Mouse (Mus musculus): ENCODE data around the gene Gramd1b. TPM values are rescaled to one million over a fixed set of nuclear protein-coding genes. Genes with fewer than 3 reads are reported as not detected.

Gene Gramd1b
- polyA plus RNA-seq, 1 experiment = not detected

DNA sequence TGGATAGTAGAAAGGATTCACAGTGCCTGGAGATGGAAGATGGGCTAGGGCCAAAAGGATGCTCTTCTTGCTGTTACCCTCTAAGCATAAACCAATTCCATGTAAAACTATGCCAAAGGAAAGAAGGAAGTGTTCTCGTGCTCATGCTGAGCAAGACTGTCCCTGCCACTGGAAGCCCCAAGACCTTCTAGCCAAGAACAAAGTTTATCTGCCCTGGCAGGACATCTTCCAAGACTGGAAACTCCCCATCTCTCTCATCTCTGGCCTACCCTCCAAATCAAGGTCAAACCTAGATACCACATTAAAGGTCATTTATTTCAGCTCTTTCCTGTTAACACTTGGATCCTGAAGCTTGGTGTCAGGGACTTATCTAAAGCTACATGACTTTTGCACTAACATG, 236.3 kb downstream of the Gramd1b start:
- no peak for TF ChIP-seq GATA1 (IDR thresholded peaks at IDR 0.05; ENCODE audit: low read length)

- no peak for TF ChIP-seq GATA1 (IDR thresholded peaks at IDR 0.05; ENCODE audit: low read length)
Observed at GRCm38 (mm10) chr9:40294210-40294609, 237.0 kb downstream of the Gramd1b start.

DNA sequence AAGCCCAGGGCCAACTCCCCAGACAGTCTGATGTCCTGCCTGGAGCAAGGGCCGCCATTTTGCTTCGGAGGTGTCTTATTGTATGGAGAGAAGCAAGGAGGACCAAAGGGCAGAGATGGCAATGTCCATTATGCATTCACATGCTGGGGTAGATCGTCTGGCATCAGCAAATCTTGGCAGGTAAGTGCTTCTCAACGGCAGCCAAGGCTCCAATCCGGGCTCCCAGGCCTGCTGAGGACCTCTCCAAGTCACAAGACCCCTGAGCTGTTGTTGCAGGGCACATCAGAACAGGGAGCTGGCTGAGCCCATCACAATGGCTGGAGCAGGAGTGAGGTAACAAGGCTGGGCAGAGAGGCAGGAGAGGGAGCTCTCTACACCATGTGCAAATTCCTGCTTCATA, 237.4 kb downstream of the Gramd1b start:
- TF ChIP-seq GATA1 (IDR thresholded peaks at IDR 0.05; ENCODE audit: low read length) = no peak

DNA sequence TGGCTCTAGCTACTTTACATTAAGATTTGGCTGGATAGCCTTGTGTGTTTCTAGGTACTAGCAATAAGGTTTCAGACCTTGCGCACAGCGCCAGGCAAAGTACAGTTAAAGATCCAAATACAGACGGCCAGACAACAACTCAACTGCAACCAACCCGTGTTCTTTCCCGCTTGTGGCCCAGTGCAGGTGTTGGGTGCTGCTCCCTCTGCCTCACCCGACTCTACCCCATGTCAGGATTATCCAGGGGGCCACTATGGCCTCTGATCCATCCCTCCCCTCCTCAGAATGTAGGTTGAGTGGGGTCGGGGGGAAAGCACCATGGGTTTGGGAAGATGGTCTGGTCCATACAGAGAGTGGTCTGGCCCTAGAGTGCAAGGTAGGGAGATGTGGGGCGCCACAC, 237.9 kb downstream of the Gramd1b start:
- no peak for TF ChIP-seq GATA1 (IDR thresholded peaks at IDR 0.05; ENCODE audit: low read length)

- TF ChIP-seq GATA1 (IDR thresholded peaks at IDR 0.05; ENCODE audit: low read length) = no peak
Observed at GRCm38 (mm10) chr9:40292475-40292874, 238.7 kb downstream of the Gramd1b start.

DNA sequence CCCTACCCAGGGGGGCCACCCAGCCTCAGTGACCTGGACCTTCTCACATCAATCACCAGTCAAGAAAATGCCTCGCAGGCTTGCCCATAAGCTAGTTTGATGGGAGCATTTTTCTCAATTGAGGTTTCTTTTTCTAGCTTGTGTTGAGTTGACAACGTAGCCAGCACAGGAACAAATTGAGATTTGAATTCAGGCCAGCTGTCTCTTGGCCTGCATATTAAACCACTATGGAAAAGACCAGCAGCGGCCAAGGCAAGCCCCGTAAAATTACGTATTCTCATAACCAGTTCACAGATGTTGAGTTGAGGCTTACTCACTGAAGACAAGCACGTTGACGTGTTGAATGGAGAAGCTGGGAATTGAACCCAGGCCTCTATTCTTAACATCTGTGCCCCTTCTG, 248.2 kb downstream of the Gramd1b start:
- TF ChIP-seq GATA1 (IDR thresholded peaks at IDR 0.05; ENCODE audit: low read length) = no peak

GRCm38 (mm10) chr9:40279438-40279837, 251.7 kb downstream of the Gramd1b start:
- TF ChIP-seq GATA1 (IDR thresholded peaks at IDR 0.05; ENCODE audit: low read length) = no peak

GRCm38 (mm10) chr9:40277671-40278070, 253.5 kb downstream of the Gramd1b start:
- no peak for TF ChIP-seq GATA1 (IDR thresholded peaks at IDR 0.05; ENCODE audit: low read length)

- no peak for TF ChIP-seq GATA1 (IDR thresholded peaks at IDR 0.05; ENCODE audit: low read length)
Observed at GRCm38 (mm10) chr9:40275904-40276303, 255.3 kb downstream of the Gramd1b start.

GRCm38 (mm10) chr9:40272822-40273221, 258.4 kb downstream of the Gramd1b start:
- no peak for TF ChIP-seq GATA1 (IDR thresholded peaks at IDR 0.05; ENCODE audit: low read length)

GRCm38 (mm10) chr9:40271075-40271474, 260.1 kb downstream of the Gramd1b start:
- TF ChIP-seq GATA1 (IDR thresholded peaks at IDR 0.05; ENCODE audit: low read length) = no peak

DNA sequence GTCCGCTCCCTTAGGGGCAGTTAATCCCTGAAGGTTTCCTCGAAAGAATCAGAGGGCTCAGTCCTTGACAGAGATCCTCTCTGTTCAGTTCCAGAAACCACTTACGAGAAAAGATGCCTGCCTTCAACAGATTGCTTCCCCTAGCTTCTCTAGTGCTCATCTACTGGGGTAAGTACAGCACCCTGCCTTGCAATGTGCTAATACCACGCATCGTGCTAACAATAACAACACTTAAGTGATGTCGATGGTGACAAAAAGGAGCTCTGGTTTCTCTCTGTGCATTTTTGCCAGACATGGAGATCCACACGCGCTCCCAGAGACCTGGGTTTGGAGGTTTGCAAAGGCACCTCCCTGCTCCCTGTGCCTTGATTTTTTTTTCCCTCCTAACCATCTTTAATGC, 261.3 kb downstream of the Gramd1b start:
- no peak for TF ChIP-seq GATA1 (IDR thresholded peaks at IDR 0.05; ENCODE audit: low read length)

DNA sequence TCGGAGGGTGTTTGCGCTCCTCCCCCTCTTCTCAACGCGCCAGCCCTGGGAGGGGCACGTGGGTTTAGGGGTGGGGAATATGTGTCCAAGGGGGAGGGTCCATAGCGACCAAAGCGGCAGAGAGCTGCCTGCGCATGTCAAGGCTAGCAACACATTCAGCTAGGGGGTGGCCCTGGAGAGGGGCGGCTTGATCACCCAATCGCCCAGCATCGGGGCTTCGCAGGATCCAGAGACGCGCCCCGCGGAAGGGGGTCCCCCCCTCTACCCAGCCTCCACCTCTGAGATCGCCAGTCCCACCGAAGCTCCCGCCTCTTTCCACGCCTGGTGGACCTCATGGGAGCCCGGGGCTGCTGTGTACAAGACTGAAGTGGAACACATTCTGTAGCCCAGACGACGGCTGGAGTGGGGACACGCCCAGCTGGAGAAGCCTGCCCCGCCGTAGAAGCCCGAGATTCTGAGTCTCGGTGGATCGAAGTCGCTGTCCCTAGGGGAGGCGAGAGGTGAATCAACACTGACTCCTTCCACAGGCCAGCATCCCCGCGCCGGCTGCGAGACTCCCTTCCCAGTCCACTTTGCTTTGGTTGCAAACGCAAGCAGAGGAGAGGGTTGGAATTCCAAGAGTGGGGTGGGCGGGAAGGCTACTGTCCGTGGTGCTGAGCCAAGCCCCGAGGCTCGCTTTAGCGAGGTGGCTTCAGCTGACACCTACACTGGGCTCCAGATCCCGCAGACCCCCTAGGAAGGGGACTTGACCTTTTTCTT, 261.9 kb downstream of the Gramd1b start, which contains the start of gene Scn3b:
Gene Scn3b, plus strand, starts transcription at position 115 of the 759 bp plus-strand sequence.
- TF ChIP-seq GATA1 (IDR thresholded peaks at IDR 0.05; ENCODE audit: low read length) = no peak

DNA sequence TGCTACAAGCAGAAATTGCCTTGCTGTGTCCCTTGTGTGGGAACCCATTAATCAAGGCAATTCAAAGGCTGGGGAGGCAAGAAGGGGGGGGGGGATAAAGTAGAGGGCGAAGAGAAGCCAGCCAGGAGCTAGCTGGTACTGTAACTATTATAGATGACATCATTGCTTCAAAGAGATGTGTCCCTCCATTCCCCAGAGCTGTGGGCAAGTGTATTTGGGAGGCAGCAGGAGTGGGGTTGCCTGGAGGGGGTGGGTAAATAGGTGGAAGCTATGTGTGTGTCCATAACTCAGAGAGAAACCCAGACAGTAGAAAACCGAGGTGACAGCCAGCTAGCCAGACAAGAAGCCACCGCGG, 262.5 kb downstream of the Gramd1b start:
- TF ChIP-seq GATA1 (IDR thresholded peaks at IDR 0.05; ENCODE audit: low read length) = no peak

GRCm38 (mm10) chr9:40268040-40268747, 263.0 kb downstream of the Gramd1b start:
- TF ChIP-seq GATA1 (IDR thresholded peaks at IDR 0.05; ENCODE audit: low read length) = no peak

DNA sequence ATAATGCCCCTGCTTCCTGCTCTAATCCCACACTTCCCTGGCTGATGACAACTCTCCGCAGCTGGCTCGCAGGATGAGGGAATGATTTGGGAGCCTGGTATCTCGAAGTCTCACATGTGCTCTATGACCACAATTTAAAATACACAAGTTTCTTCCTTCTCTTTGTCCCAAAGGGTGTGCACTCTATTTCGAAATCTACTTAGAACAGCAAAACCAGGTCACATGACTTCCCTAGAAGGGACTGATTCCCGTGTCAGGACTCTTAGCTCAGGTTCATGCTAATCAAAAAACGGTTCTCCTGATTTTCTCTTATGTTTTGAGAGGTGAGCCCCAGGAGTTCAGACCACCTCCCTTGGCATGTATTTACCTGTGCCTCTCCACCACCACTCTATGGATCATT, 267.3 kb downstream of the Gramd1b start:
- TF ChIP-seq GATA1 (IDR thresholded peaks at IDR 0.05; ENCODE audit: low read length) = no peak

DNA sequence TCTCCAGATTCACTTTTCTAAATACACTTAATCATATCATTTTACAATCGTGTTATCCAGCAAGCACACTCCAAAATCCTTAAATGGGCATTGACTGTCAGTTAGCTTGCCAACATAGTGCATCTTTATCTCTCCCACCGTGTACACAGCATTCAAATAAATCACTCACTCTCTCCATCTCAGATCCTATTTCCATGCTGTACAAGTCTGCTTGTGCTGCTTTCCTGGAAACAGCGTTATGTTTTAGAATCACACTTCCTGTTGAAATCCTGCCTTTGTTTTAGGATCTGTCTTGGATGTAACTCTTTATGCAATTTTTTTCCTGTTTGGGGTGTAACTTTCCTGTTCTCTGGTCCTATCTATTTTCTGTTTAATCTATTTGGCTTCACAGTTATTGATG, 278.7 kb downstream of the Gramd1b start:
- TF ChIP-seq GATA1 (IDR thresholded peaks at IDR 0.05; ENCODE audit: low read length) = no peak

All from G1E-ER4 (cell line).